Mouse (Mus musculus) hematopoietic stem cell, adult 5-6 weeks (primary cell): ENCODE measurements at regions not wholly inside any gene's neighbourhood (a gene's known extent, or its start where the extent isn't known, plus 50 kb on each side); places are given as distances from the start of the nearest gene placed in this dataset.

Experiments used
- ATAC-seq, 2 experiments: fragments of 125-278 bp in 1 of 2; replicated peaks in 1 of 2; 2 replicates each; pipeline ENCODE4 v1.8.0; 2016 to 2017; ENCODE audit warnings: inconsistent platforms in 2 of 2, mild to moderate bottlenecking in 2 of 2, moderate number of reproducible peaks in 2 of 2, low read depth in 1 of 2, moderate TSS enrichment in 1 of 2; ENCODE audit not compliant: low FRiP score in 2 of 2, poor library complexity in 2 of 2, severe bottlenecking in 2 of 2, insufficient read depth in 1 of 2, low TSS enrichment in 1 of 2

DNA sequence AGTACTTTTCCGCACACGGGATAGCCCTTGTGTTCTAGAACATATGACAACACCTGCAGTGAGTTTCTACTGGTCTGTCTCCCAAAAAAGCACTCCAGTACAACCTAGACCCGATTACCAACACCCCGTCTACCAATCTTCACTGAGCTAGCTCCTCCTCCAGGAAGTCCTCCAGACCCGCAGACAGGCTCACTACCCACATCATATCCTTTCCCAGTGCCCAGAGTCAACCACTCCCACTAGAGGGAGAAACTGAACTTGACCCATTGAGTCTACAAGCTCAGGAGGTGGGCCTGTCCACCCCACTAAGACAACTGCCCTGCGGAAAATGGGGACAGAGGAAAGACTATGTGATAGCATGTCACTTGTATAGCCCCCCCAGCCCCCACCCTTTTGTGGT lies 51.2 kb upstream of the Ppp1r26 start:
- peak in 1 of 2 experiments; percentile 40; a peak in 1 of 4 replicates for ATAC-seq
